Mouse (Mus musculus): ENCODE measurements around the gene Gpbp1l1.

The Gpbp1l1 gene

GRCm38 (mm10) chr4:116635197-116635596 lies 77.7 kb downstream of the Gpbp1l1 start:
- no peak for DNase-seq (ENCODE audit: low spot score in 2 of 2)

- DNase-seq (ENCODE audit: low spot score in 2 of 2), result no peak
These were observed 81.4 kb downstream of the Gpbp1l1 start for GRCm38 (mm10) chr4:116638821-116639220.

GRCm38 (mm10) chr4:116642071-116642470 lies 84.6 kb downstream of the Gpbp1l1 start:
- no peak for DNase-seq (ENCODE audit: low spot score in 2 of 2)
